Mouse (Mus musculus) G1E (cell line): ENCODE data around the gene Ccdc85c. TPM values are rescaled to one million over a fixed set of nuclear protein-coding genes. Genes with fewer than 3 reads are reported as not detected.

Experiments
- ATAC-seq: 2 replicates; pipeline ENCODE4 v1.8.0; 2016; ENCODE audit warnings: mild to moderate bottlenecking; ENCODE audit not compliant: insufficient number of reproducible peaks, poor library complexity, low FRiP score, severe bottlenecking; ENCODE audit errors: extremely low read depth
- DNase-seq: peaks from one replicate; pipeline ENCODE4 v3.0.0; 2012; ENCODE audit warnings: low spot score
- H3K27me3 ChIP-seq: 2 replicates; pipeline ENCODE4 v1.6.1; 2012; ENCODE audit warnings: mild to moderate bottlenecking, low read length, inconsistent platforms; ENCODE audit not compliant: insufficient read depth
- H3K36me3 ChIP-seq: replicated peaks from 2 replicates; pipeline ENCODE3; 2012; ENCODE audit warnings: mild to moderate bottlenecking, inconsistent platforms
- H3K4me1 ChIP-seq: 2 replicates; pipeline ENCODE4 v1.6.1; 2012; ENCODE audit warnings: low read depth, low read length, inconsistent platforms, mixed read lengths; ENCODE audit not compliant: insufficient read depth
- H3K4me3 ChIP-seq: 2 replicates; pipeline ENCODE4 v1.5.1; 2012; ENCODE audit warnings: low read depth, mild to moderate bottlenecking, inconsistent platforms, low read length, moderate library complexity, mixed read lengths
- H3K9me3 ChIP-seq: replicated peaks from 2 replicates; pipeline ENCODE4 v1.6.1; 2012; ENCODE audit warnings: inconsistent platforms
- CTCF ChIP-seq: IDR thresholded peaks from 2 replicates; pipeline ENCODE4 v1.5.1; 2012; ENCODE audit warnings: low read depth, low read length, inconsistent platforms, mixed read lengths
- GATA1 ChIP-seq: IDR thresholded peaks from 2 replicates; pipeline ENCODE4 v1.6.1; 2012; ENCODE audit warnings: borderline replicate concordance, low read length, inconsistent platforms, mixed read lengths
- GATA2 ChIP-seq: IDR thresholded peaks from 2 replicates; pipeline ENCODE4 v1.6.1; 2012; ENCODE audit warnings: low read depth, low read length, inconsistent platforms, borderline replicate concordance
- POLR2AphosphoS5 ChIP-seq: IDR thresholded peaks from 2 replicates; pipeline ENCODE4 v1.6.1; 2012; ENCODE audit warnings: low read depth, low read length, inconsistent platforms; ENCODE audit not compliant: insufficient replicate concordance
- TAL1 ChIP-seq: conservative IDR thresholded peaks from 2 replicates; pipeline ENCODE4 v1.6.1; 2012; ENCODE audit warnings: low read depth, low read length, inconsistent platforms, mixed read lengths
- polyA plus RNA-seq: library from polyadenylated mRNA; stranded (reverse); fragments of >175 nt; gene quantifications from 2 replicates; pipeline ENCODE4 v1.2.3, GENCODE M21; 2012
- total RNA-seq, 2 experiments: library from RNA; stranded (forward) in 1 of 2; stranded (reverse) in 1 of 2; fragments of 200-1000 nt in 1 of 2; fragments of >200 nt in 1 of 2; fragmentation: Nextera tagmentation in 1 of 2; gene quantifications; 2 replicates each; pipeline ENCODE4 v1.2.3; 2014 to 2017

Ccdc85c gene
- total and polyA plus RNA-seq, 3 experiments: 0.05 TPM; not detected in 2

DNA sequence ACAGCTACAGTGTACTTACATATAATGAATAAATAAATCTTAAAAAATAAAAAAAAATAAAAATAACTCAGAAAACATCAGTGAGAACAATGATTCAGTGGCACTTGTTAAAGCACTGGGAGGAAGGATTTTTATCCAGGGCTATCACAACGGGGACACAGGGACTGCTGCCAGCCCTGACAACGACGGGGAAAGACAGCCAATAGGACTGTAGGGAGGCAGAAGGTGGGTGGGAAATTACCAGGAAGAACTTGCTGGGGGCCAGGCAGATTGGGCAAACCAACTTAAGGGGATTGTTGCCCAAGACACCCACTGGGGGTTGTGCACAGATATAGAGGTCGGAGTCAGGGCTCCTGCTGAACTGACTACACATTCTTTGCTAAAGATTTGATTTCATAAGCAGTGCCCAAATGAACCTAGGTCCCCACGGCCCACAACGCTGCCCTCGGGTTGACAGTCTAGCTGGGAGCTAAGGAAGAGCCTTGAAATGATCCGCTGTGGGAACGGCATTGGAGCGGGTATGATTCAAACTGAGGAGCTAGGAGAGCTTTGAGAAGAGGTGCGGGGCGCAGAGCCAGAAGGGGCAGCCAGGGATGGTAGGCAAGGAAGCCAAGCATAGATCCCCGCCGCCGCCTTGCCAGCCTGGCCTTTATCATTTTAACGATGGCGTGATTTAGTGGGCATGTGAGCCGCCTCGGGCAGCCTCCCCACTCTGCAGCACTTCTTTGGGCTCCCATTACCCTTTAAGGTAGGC is 13.1 kb upstream of the Ccdc85c start:
- Histone ChIP-seq H3K27me3 (no peaks in the 10 kb centered on the region), H3K9me3 (peaks cover 90% of the 10 kb centered on the region), H3K4me1 (no peaks in the 10 kb centered on the region), H3K4me3 (peak overlapping the region; percentile 5; the same call in 1 of the 2 replicates), H3K36me3 (no peaks in the 10 kb centered on the region)
- TF ChIP-seq TAL1 (no peak), GATA1 (no peak), POLR2AphosphoS5 (no peak), CTCF (no peak), GATA2 (no peak)
- no peak for ATAC-seq
- no peak for DNase-seq

DNA sequence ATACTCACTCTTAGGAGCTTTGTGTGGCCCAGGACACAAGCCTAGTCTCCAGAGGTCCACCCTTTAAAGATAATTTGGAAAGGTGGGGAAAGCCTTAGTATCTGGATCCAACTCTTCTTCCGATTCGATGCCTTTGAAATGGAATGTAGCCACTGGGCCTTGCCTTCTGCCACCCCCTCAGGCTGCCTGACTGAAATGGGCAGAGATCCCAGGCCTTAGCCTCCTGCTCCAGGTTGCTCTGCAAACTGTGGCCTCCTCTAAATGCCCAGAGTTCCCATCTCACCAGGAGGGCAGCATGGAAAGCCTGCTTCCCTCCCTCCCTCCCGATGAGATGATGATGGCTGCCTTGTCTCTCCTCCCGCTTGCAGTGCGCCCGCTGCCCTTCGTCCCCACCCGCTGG is 11.8 kb upstream of the Ccdc85c start:
- peaks cover 88% of the 10 kb centered on the region for H3K9me3 ChIP-seq
- H3K4me1 ChIP-seq: no peaks in the 10 kb centered on the region
- DNase-seq: no peak
- no peaks in the 10 kb centered on the region for H3K27me3 ChIP-seq
- ATAC-seq: no peak
- TF ChIP-seq CTCF: no peak
- TF ChIP-seq GATA2: no peak
- no peak for TF ChIP-seq GATA1
- TF ChIP-seq TAL1: no peak
- TF ChIP-seq POLR2AphosphoS5: no peak
- H3K4me3 ChIP-seq: no peak overlapping the region; the same call in 1 of the 2 replicates
- no peaks in the 10 kb centered on the region for H3K36me3 ChIP-seq

DNA sequence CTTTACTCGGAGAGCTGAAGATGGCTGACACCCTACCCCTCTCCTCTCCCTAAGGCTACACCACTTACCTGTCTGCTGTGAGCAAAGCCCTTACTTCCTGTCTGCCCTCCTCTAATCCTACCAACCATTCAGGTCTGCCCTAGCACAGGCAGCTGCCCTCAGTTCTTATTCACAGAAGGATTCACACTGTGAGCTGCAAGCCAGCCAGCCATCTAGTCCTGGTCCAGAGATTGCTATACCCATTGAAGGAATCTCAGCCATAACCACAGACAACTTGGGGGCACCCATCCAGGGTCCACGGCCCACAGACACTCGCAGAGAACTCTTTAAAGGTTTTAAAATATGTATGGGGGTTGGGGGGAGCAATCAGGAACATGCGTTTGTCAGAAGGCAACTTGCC is 11.2 kb upstream of the Ccdc85c start:
- Histone ChIP-seq H3K4me3 (no peak overlapping the region), H3K4me1 (no peaks in the 10 kb centered on the region), H3K9me3 (peaks cover 88% of the 10 kb centered on the region), H3K36me3 (no peaks in the 10 kb centered on the region), H3K27me3 (no peaks in the 10 kb centered on the region)
- TF ChIP-seq POLR2AphosphoS5: no peak
- TF ChIP-seq GATA1: no peak
- no peak for TF ChIP-seq TAL1
- no peak for TF ChIP-seq CTCF
- no peak for TF ChIP-seq GATA2
- no peak for ATAC-seq
- no peak for DNase-seq

DNA sequence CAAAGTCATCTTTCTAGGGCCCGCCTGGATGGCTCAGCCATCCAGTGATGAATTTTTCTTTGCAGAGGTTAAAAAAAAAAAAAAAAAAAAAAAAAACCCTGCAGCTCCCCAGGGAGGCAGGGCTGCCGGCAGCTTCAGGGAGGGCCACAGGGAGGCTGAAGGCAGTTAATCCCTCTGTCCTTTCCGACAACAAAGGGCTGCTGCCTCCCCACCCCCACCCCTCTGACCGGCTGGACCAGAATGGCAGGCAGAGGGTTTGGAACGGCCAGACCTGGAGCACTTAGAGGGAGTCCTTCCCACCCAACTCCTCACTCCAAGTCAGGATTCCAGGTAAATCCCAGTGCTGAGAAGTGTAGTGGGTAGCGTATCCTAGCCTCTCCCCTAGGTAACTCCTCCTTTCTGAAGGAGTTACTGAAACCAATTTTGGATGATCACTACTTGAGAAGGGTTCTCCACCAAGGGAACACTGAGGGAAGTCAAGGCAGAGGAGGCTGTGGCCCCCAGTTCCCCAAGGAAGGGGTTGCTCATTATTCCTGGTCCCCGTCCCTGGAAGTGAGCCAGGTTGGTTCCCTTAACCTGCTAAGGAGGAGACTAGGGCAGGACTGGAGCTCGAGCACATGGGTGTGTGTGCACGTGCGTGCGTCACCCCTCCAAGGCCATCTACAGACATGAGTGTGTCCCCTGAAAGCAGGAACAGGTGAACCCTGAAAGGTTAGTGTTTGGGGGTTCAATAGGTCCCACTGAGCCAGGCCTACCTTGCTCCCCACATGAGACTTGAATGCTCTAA is 10.2 kb upstream of the Ccdc85c start:
- Histone ChIP-seq H3K4me3 (no peak overlapping the region), H3K27me3 (no peaks in the 10 kb centered on the region), H3K9me3 (peaks cover 87% of the 10 kb centered on the region), H3K4me1 (no peaks in the 10 kb centered on the region), H3K36me3 (no peaks in the 10 kb centered on the region)
- no peak for ATAC-seq
- no peak for DNase-seq
- TF ChIP-seq POLR2AphosphoS5 (no peak), CTCF (no peak), GATA1 (no peak), GATA2 (no peak), TAL1 (no peak)

DNA sequence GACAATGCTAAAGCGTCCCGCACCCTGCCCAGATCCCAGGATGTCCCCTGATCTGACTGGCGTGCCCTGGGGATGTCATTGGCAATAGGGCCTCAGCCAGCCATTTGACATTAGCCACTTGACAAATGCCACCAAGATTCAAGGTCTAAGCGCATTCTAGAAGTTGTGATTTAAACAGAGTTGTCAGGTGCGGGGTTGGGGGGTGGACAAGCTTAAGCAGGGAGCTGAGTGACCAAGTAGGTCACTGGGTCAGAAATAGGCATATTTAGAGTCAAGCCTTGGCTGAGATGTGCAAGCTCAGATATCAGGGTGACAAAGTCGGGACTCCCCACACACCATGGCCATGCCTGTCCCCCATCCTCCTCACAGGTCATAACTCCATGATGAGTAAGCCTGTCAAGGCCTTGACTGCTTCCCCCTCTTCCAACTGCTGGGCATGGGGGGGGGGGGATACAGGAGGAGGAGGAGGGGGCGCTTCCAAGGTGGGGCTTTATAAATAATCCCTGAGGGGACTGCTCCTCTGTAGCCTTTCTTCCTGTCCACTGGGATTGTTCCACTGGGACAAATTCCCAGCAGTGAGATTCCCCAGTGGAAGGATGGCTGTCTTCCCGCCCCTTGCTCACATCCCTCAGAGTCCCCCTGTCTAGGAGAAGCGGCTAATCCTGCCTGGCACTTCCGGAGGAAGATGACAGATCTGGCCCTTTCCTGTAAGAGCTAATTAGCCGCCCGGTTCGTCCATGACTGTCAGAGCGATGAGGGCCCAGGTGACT is 9.4 kb upstream of the Ccdc85c start:
- Histone ChIP-seq H3K4me1 (no peaks in the 10 kb centered on the region), H3K9me3 (peaks cover 86% of the 10 kb centered on the region), H3K27me3 (no peaks in the 10 kb centered on the region), H3K4me3 (no peak overlapping the region), H3K36me3 (no peaks in the 10 kb centered on the region)
- TF ChIP-seq TAL1: no peak
- no peak for TF ChIP-seq POLR2AphosphoS5
- TF ChIP-seq GATA2: no peak
- DNase-seq (no peak), ATAC-seq (no peak)

DNA sequence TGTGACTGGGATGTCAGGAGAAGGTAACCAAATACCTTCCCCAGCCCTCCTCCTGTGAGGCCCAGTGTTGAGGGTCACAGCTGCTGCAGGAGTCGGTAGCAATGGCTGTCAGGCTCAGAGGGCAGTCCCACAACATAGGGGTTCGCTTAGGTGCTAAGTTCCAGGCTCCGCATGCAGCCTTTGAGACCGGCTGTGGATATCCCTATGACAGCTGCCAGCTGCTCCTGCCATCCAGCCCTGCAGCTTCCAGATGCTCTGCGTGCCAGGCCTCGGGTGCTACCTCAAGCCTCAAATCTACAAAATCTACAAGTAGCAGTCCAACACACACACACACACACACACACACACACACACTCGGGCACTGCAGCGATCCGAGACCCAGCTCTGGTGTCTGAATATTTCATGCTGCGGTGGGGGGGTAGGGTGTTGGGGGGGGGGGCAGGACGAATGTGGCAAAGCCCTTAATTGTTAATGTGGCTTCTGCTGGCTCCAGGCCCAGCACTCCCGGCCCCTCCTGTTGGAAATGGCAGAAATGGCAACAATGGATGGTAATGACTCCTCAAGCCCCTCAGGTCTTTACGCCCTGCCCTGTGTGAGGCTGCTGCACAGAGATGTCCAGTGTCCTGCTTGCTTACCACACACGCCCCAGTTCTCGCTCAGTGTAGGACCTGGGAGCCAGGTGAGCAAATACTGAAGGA is 3.1 kb upstream of the Ccdc85c start:
- peaks cover 93% of the 10 kb centered on the region for H3K9me3 ChIP-seq
- no peak for TF ChIP-seq GATA2
- no peaks in the 10 kb centered on the region for H3K27me3 ChIP-seq
- no peak for DNase-seq
- peak overlapping the region; percentile 28; the same call in 1 of the 2 replicates for H3K4me3 ChIP-seq
- no peak for ATAC-seq
- no peaks in the 10 kb centered on the region for H3K36me3 ChIP-seq
- no peaks in the 10 kb centered on the region for H3K4me1 ChIP-seq
